Comparison of ENCODE assay signal across 24 mouse cellular contexts in the genomic region with DNA sequence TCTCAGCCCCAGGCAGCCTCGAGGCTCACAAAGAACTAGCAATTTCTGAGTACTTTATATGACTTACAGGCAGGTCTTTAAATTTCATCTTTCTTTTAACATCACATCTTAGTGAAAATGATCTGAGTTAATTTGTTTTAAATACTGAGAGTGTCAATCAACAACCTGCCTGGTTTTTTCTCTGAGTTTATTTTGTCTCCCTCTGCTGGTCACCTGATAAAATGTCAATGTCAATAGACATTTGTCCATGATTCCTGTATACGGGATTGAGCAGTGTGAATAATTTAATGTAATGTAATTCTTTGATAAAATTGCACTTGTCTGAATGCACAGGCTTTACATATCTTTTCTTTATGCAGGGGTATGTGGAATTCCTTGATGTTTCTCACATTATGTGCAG.
DNase-seq lines count a peak whose midpoint lies in the region; ATAC-seq and TF ChIP-seq lines count a peak whose summit lies in the region.
"Had no signal": no experiment of that assay in that cellular context is flagged by ENCODE, and none has a peak within 500 bp of the region (broad histone marks: within the 10 kb centered on the region; RNA-seq: fewer than 3 reads in every experiment).

No protein-coding gene starts in this region.

- H3K79me2 ChIP-seq in CH12.LX (replicated peaks; ENCODE audit: control insufficient read depth, extremely low read depth, insufficient read depth, poor library complexity, severe bottlenecking): no peaks in the 10 kb centered on the region

- peak; percentile 41 for TF ChIP-seq CTCF in hindbrain, postnatal 0 days (IDR thresholded peaks at IDR 0.05; ENCODE audit: low read depth)
- TF ChIP-seq CTCF in liver, postnatal 0 days (IDR thresholded peaks at IDR 0.05; ENCODE audit: low read depth): peak; percentile 24; the same call in 1 of the 2 replicates
- TF ChIP-seq CTCF in CH12.LX (conservative IDR thresholded peaks at IDR 0.05 in 1 of 2, IDR thresholded peaks at IDR 0.05 in 1 of 2; ENCODE audit: low read depth in 2 of 2, low read length in 2 of 2): peak; percentile 17 to 70; a peak in 2 of 4 replicates

- in situ Hi-C loops in CH12.LX (cut with MboI; ENCODE audit: low pct_ligation_motif_present, low pct_unique_long_range_greater_than_20kb, low sequenced_read_pairs): loop anchor here (25.0 kb wide), 1 partner anchor 394 kb away; no protein-coding TSS in a partner anchor

- H3K4me3 ChIP-seq in hindbrain, postnatal 0 days (ENCODE audit: low read length): no peak overlapping the region
- no peak overlapping the region for H3K4me3 ChIP-seq in hindbrain, embryonic 16.5 days (ENCODE audit: low read length)
- no peak overlapping the region for H3K4me3 ChIP-seq in liver, postnatal 0 days (ENCODE audit: low read depth, low read length)
- no peak overlapping the region for H3K4me3 ChIP-seq in CH12.LX (replicated peaks in 1 of 3; ENCODE audit: low read depth in 2 of 3, low read length in 2 of 3, poor library complexity in 1 of 3)
- H3K4me3 ChIP-seq in neural tube, embryonic 15.5 days (replicated peaks): no peak overlapping the region
- H3K4me3 ChIP-seq: embryonic facial prominence, embryonic 13.5 days; forebrain, embryonic 10.5 days; heart, adult 2 months; heart, embryonic 12.5 days; intestine, embryonic 15.5 days; liver, embryonic 15.5 days; megakaryocyte, embryonic 14.5 days; midbrain, embryonic 12.5 days had no signal

- H3K9ac ChIP-seq in hindbrain, postnatal 0 days (replicated peaks; ENCODE audit: low read length): no peak overlapping the region
- H3K9ac ChIP-seq in hindbrain, embryonic 16.5 days (ENCODE audit: low read depth, low read length): no peak overlapping the region
- H3K9ac ChIP-seq in liver, postnatal 0 days (replicated peaks): no peak overlapping the region
- H3K9ac ChIP-seq in CH12.LX (ENCODE audit: insufficient read depth, low read depth): no peak overlapping the region
- no peak overlapping the region for H3K9ac ChIP-seq in neural tube, embryonic 15.5 days (replicated peaks)
- H3K9ac ChIP-seq: embryonic facial prominence, embryonic 13.5 days; heart, embryonic 12.5 days; hindbrain, embryonic 14.5 days; intestine, embryonic 15.5 days; liver, embryonic 15.5 days; midbrain, embryonic 12.5 days had no signal

- H3K9me3 ChIP-seq in hindbrain, postnatal 0 days (ENCODE audit: low read length): no peaks in the 10 kb centered on the region
- no peaks in the 10 kb centered on the region; the same call in 1 of the 2 replicates for H3K9me3 ChIP-seq in hindbrain, embryonic 16.5 days (ENCODE audit: control insufficient read depth, low read length)
- no peaks in the 10 kb centered on the region for H3K9me3 ChIP-seq in liver, postnatal 0 days (ENCODE audit: low read length)
- no peaks in the 10 kb centered on the region for H3K9me3 ChIP-seq in CH12.LX (replicated peaks; ENCODE audit: low read length)
- H3K9me3 ChIP-seq in neural tube, embryonic 15.5 days (replicated peaks): no peaks in the 10 kb centered on the region
- H3K9me3 ChIP-seq: intestine, embryonic 15.5 days; liver, embryonic 15.5 days; midbrain, embryonic 12.5 days had no signal

- no peak for DNase-seq in hindbrain, postnatal 0 days (ENCODE audit: low spot score)
- no peak for DNase-seq in liver, postnatal 0 days
- DNase-seq in liver (no peak), CH12.LX (ENCODE audit: extremely low read depth) (no peak), ZHBTc4 (ENCODE audit: low read depth, low spot score) (peak; percentile 7)
- no peak for DNase-seq in spleen, adult 12 weeks (ENCODE audit: low spot score)
- DNase-seq: adrenal gland, postnatal 14 days; cerebellum, adult 18-20 months; cerebellum, postnatal 10 days; heart, adult 2 months; kidney, postnatal 25 days; lung, postnatal 4 days; right cerebral cortex, adult 18-20 months had no signal

- H3K27ac ChIP-seq in hindbrain, postnatal 0 days: no peak overlapping the region
- H3K27ac ChIP-seq in hindbrain, embryonic 16.5 days (ENCODE audit: low read depth, low read length): no peak overlapping the region
- H3K27ac ChIP-seq in liver, postnatal 0 days (ENCODE audit: low read depth): no peak overlapping the region
- H3K27ac ChIP-seq in CH12.LX (ENCODE audit: insufficient read depth, low read depth): no peak overlapping the region
- no peak overlapping the region for H3K27ac ChIP-seq in neural tube, embryonic 15.5 days (replicated peaks)
- H3K27ac ChIP-seq: embryonic facial prominence, embryonic 13.5 days; forebrain, embryonic 10.5 days; heart, adult 2 months; hindbrain, embryonic 14.5 days; intestine, embryonic 15.5 days; liver, embryonic 15.5 days; midbrain, embryonic 12.5 days had no signal

- ATAC-seq in hindbrain, postnatal 0 days: no peak
- ATAC-seq in hindbrain, embryonic 16.5 days: no peak
- no peak for ATAC-seq in liver, postnatal 0 days
- ATAC-seq in neural tube, embryonic 15.5 days (ENCODE audit: low FRiP score): no peak
- ATAC-seq: forebrain, embryonic 16.5 days; intestine, embryonic 15.5 days had no signal

- no peak for TF ChIP-seq EP300 in liver, postnatal 0 days (IDR thresholded peaks at IDR 0.05; ENCODE audit: low read depth)
- no peak for TF ChIP-seq EP300 in CH12.LX (IDR thresholded peaks at IDR 0.05; ENCODE audit: low read length)

- no peaks in the 10 kb centered on the region for H3K27me3 ChIP-seq in hindbrain, postnatal 0 days (ENCODE audit: insufficient read depth, low read length)
- H3K27me3 ChIP-seq in hindbrain, embryonic 16.5 days (replicated peaks; ENCODE audit: control insufficient read depth, insufficient read depth, low read length): no peaks in the 10 kb centered on the region
- H3K27me3 ChIP-seq in liver, postnatal 0 days (ENCODE audit: insufficient read depth, low read length): no peaks in the 10 kb centered on the region
- no peaks in the 10 kb centered on the region for H3K27me3 ChIP-seq in CH12.LX (replicated peaks)
- no peaks in the 10 kb centered on the region for H3K27me3 ChIP-seq in neural tube, embryonic 15.5 days (replicated peaks)
- H3K27me3 ChIP-seq: embryonic facial prominence, embryonic 13.5 days; heart, embryonic 12.5 days; intestine, embryonic 15.5 days; liver, embryonic 15.5 days; megakaryocyte, embryonic 14.5 days; midbrain, embryonic 12.5 days had no signal

- no peak overlapping the region for H3K4me2 ChIP-seq in hindbrain, postnatal 0 days (ENCODE audit: low read depth, low read length)
- no peak overlapping the region for H3K4me2 ChIP-seq in hindbrain, embryonic 16.5 days (ENCODE audit: low read length)
- H3K4me2 ChIP-seq in liver, postnatal 0 days (ENCODE audit: low read depth, low read length): no peak overlapping the region
- H3K4me2 ChIP-seq in CH12.LX (ENCODE audit: insufficient read depth, low read depth, poor library complexity, severe bottlenecking): no peak overlapping the region
- H3K4me2 ChIP-seq in neural tube, embryonic 15.5 days: no peak overlapping the region
- H3K4me2 ChIP-seq: embryonic facial prominence, embryonic 13.5 days; heart, embryonic 12.5 days; hindbrain, embryonic 14.5 days; intestine, embryonic 15.5 days; liver, embryonic 15.5 days; midbrain, embryonic 12.5 days had no signal

- H3K4me1 ChIP-seq in hindbrain, postnatal 0 days (ENCODE audit: insufficient read depth, low read length): no peaks in the 10 kb centered on the region
- H3K4me1 ChIP-seq in hindbrain, embryonic 16.5 days (ENCODE audit: control insufficient read depth, insufficient read depth, low read depth, low read length): no peaks in the 10 kb centered on the region
- H3K4me1 ChIP-seq in liver, postnatal 0 days (ENCODE audit: insufficient read depth): no peaks in the 10 kb centered on the region
- no peaks in the 10 kb centered on the region for H3K4me1 ChIP-seq in CH12.LX (ENCODE audit: control insufficient read depth in 1 of 2, insufficient read depth in 2 of 2)
- no peaks in the 10 kb centered on the region for H3K4me1 ChIP-seq in neural tube, embryonic 15.5 days
- H3K4me1 ChIP-seq: embryonic facial prominence, embryonic 13.5 days; forebrain, embryonic 10.5 days; heart, embryonic 12.5 days; intestine, embryonic 15.5 days; liver, embryonic 15.5 days; megakaryocyte, embryonic 14.5 days; midbrain, embryonic 12.5 days had no signal

- WGBS in hindbrain, postnatal 0 days: 73% methylated on average over 2 of the region's 2 CpGs
- 74% methylated on average over 2 of the region's 2 CpGs for WGBS in hindbrain, embryonic 16.5 days
- 62% methylated on average over 2 of the region's 2 CpGs for WGBS in liver, postnatal 0 days (ENCODE audit: insufficient replicate concordance)
- WGBS in neural tube, embryonic 15.5 days: 79% methylated on average over 2 of the region's 2 CpGs

- no peak for TF ChIP-seq POLR2A in CH12.LX (IDR thresholded peaks at IDR 0.05; ENCODE audit: low read depth, low read length)

- TF ChIP-seq RAD21 in CH12.LX (IDR thresholded peaks at IDR 0.05; ENCODE audit: low read depth, low read length): peak; percentile 58

- dilution Hi-C loops in CH12.LX (cut with MboI; ENCODE audit: extremely low pct_ligation_motif_present, extremely low pct_unique_long_range_greater_than_20kb, low sequenced_read_pairs): no loop called here

- H3K36me3 ChIP-seq in hindbrain, postnatal 0 days (ENCODE audit: insufficient read depth, low read length): no peaks in the 10 kb centered on the region
- H3K36me3 ChIP-seq in hindbrain, embryonic 16.5 days (ENCODE audit: control insufficient read depth, insufficient read depth, low read length): no peaks in the 10 kb centered on the region
- no peaks in the 10 kb centered on the region for H3K36me3 ChIP-seq in liver, postnatal 0 days (replicated peaks; ENCODE audit: insufficient read depth, low read length)
- H3K36me3 ChIP-seq in CH12.LX (replicated peaks in 1 of 2; ENCODE audit: control insufficient read depth in 1 of 2, insufficient read depth in 1 of 2, low read length in 1 of 2): no peaks in the 10 kb centered on the region
- H3K36me3 ChIP-seq in neural tube, embryonic 15.5 days: no peaks in the 10 kb centered on the region
- H3K36me3 ChIP-seq: embryonic facial prominence, embryonic 13.5 days; forebrain, embryonic 10.5 days; heart, embryonic 12.5 days; intestine, embryonic 15.5 days; liver, embryonic 15.5 days; midbrain, embryonic 12.5 days had no signal

TF ChIP-seq in CH12.LX, 34 proteins besides CTCF, POLR2A, EP300 and RAD21:
- TF ChIP-seq JUND (conservative IDR thresholded peaks at IDR 0.05; ENCODE audit: low read depth, low read length): no peak
- no peak for TF ChIP-seq RCOR1 (conservative IDR thresholded peaks at IDR 0.05; ENCODE audit: low read depth, low read length)
- no peak for TF ChIP-seq TBP (conservative IDR thresholded peaks at IDR 0.05; ENCODE audit: low read depth, low read length)
- no peak for TF ChIP-seq PAX5 (IDR thresholded peaks at IDR 0.05; ENCODE audit: low read length)
- peak; percentile 59 for TF ChIP-seq SMC3 (IDR thresholded peaks at IDR 0.05; ENCODE audit: low read depth, low read length)
